Mouse (Mus musculus) lung, adult 2 months (tissue): ENCODE results near the gene Shank3.

Experiments used
- CTCF ChIP-seq: fragments of 200-500 bp; IDR thresholded peaks from 2 replicates; pipeline ENCODE4 v1.5.1; 2011; ENCODE audit warnings: mild to moderate bottlenecking, low read length, control low read depth; ENCODE audit not compliant: insufficient read depth
- POLR2A ChIP-seq: fragments of 200-500 bp; IDR thresholded peaks from 2 replicates; pipeline ENCODE4 v1.6.1; 2011; ENCODE audit warnings: low read depth, mild to moderate bottlenecking, control low read depth, low read length, borderline replicate concordance; ENCODE audit errors: extremely low read depth

GRCm38 (mm10) chr15:89524611-89525415 is 25.4 kb downstream of the Shank3 start:
- TF ChIP-seq CTCF (no peak), POLR2A (no peak)
